Mouse (Mus musculus): Measurements from ENCODE around the gene F11.

GRCm38 (mm10) chr8:45233256-45233655 is 28.6 kb downstream of the F11 start:
- no peak for TF ChIP-seq POLR2A (IDR thresholded peaks at IDR 0.05; ENCODE audit: insufficient read depth, low read length)
- TF ChIP-seq CTCF (IDR thresholded peaks at IDR 0.05; ENCODE audit: low read depth, low read length), result no peak
- no peak for TF ChIP-seq EP300 (IDR thresholded peaks at IDR 0.05; ENCODE audit: insufficient read depth, low read depth, low read length)
